Mouse (Mus musculus) lung, postnatal 0 days (tissue): ENCODE data around the gene B230217C12Rik. TPM values are rescaled to one million over a fixed set of nuclear protein-coding genes. Genes with fewer than 3 reads are reported as not detected.
A peak's percentile ranks its signal among the peaks of the same experiment; 100 is the strongest.

Experiments
- ATAC-seq: fragments of 200-750 bp; cut with Nextera tagmentation; 2 replicates; pipeline ENCODE4 v1.8.0; 2017; ENCODE audit warnings: moderate library complexity
- DNase-seq: peaks from one replicate; pipeline ENCODE4 v3.0.0-alpha.2; 2016; ENCODE audit warnings: low spot score
- H3K27ac ChIP-seq: fragments of 300-500 bp; sonication (generic); 2 replicates; pipeline ENCODE4 v1.5.1; 2014; ENCODE audit warnings: antibody characterized with exemption, mild to moderate bottlenecking, low read length, mixed read lengths
- H3K27me3 ChIP-seq: fragments of 300-500 bp; sonication (generic); replicated peaks from 2 replicates; pipeline ENCODE4 v1.6.1; 2014; ENCODE audit warnings: low read length, mixed read lengths; ENCODE audit not compliant: insufficient read depth
- H3K36me3 ChIP-seq: fragments of 300-500 bp; sonication (generic); 2 replicates; pipeline ENCODE4 v1.6.1; 2014; ENCODE audit warnings: low read length, mixed read lengths; ENCODE audit not compliant: insufficient read depth
- H3K4me1 ChIP-seq: fragments of 300-500 bp; sonication (generic); 2 replicates; pipeline ENCODE4 v1.6.1; 2014; ENCODE audit warnings: antibody characterized with exemption, low read depth, low read length, mixed read lengths; ENCODE audit not compliant: insufficient read depth
- H3K4me2 ChIP-seq: fragments of 300-500 bp; sonication (generic); replicated peaks from 2 replicates; pipeline ENCODE4 v1.6.1; 2014; ENCODE audit warnings: low read depth, mild to moderate bottlenecking, low read length, moderate library complexity, mixed read lengths
- H3K4me3 ChIP-seq: fragments of 300-500 bp; sonication (generic); 2 replicates; pipeline ENCODE4 v1.5.1; 2014; ENCODE audit warnings: low read depth, low read length
- H3K9ac ChIP-seq: fragments of 300-500 bp; sonication (generic); replicated peaks from 2 replicates; pipeline ENCODE4 v1.6.1; 2014; ENCODE audit warnings: low read depth, mild to moderate bottlenecking
- H3K9me3 ChIP-seq: fragments of 300-500 bp; sonication (generic); 2 replicates; pipeline ENCODE4 v1.6.1; 2016; ENCODE audit warnings: low read length, mixed read lengths
- CTCF ChIP-seq: IDR thresholded peaks from 2 replicates; pipeline ENCODE4 v1.5.1; 2016; ENCODE audit warnings: antibody characterized with exemption, mild to moderate bottlenecking
- EP300 ChIP-seq: IDR thresholded peaks from 2 replicates; pipeline ENCODE4 v1.6.1; 2016; ENCODE audit warnings: antibody characterized with exemption, mild to moderate bottlenecking, control low read depth
- WGBS: fragments of 180-500 bp; shearing (Covaris S2); extraction: QIAGEN DNeasy Blood & Tissue Kit; methylation state at CpG from one replicate; pipeline ENCODE4 v1.1.7; 2014; 5-methylcytosine and 5-hydroxymethylcytosine counted together
- polyA plus RNA-seq: library from polyadenylated mRNA; unstranded; fragments of >200 nt; fragmentation: Nextera tagmentation; extraction: Ambion mirVana; gene quantifications from 2 replicates; pipeline ENCODE4 v1.2.1, GENCODE M21; 2015

B230217C12Rik gene
- polyA plus RNA-seq, 1 experiment from 2014 or later = 1.3 TPM

GRCm38 (mm10) chr11:97808093-97808492 is 32.5 kb upstream of the B230217C12Rik start:
- no peaks in the 10 kb centered on the region for H3K27me3 ChIP-seq
- DNase-seq (peak; percentile 82), ATAC-seq (peak; percentile 29; the same call in 1 of the 2 replicates)
- peaks cover 66% of the 10 kb centered on the region for H3K4me1 ChIP-seq
- WGBS = 12% methylated on average over 2 of the region's 2 CpGs
- H3K27ac ChIP-seq = peak overlapping the region; percentile 71
- TF ChIP-seq CTCF = no peak
- peak; percentile 69 for TF ChIP-seq EP300
- H3K4me2 ChIP-seq = no peak overlapping the region; the same call in 1 of the 2 replicates
- no peak overlapping the region for H3K9ac ChIP-seq
- H3K36me3 ChIP-seq = peaks cover 11% of the 10 kb centered on the region; the same call in 1 of the 2 replicates
- no peak overlapping the region for H3K4me3 ChIP-seq
- H3K9me3 ChIP-seq = no peaks in the 10 kb centered on the region

GRCm38 (mm10) chr11:97808621-97809234 is 31.9 kb upstream of the B230217C12Rik start:
- 29% methylated on average over 5 of the region's 5 CpGs for WGBS
- Histone ChIP-seq H3K36me3 (peaks cover 11% of the 10 kb centered on the region; the same call in 1 of the 2 replicates), H3K4me1 (peaks cover 63% of the 10 kb centered on the region), H3K4me2 (peak overlapping the region; percentile 3; the same call in 1 of the 2 replicates), H3K27ac (peak overlapping the region; percentile 71), H3K4me3 (no peak overlapping the region), H3K27me3 (no peaks in the 10 kb centered on the region), H3K9ac (no peak overlapping the region), H3K9me3 (no peaks in the 10 kb centered on the region)
- ATAC-seq = no peak
- TF ChIP-seq EP300 (no peak), CTCF (no peak)
- no peak for DNase-seq

- H3K4me2 ChIP-seq = 0 out of 2 replicates have a peak overlapping the region, but pooled peaks have one; percentile 3
- WGBS = 36% methylated on average over 7 of the region's 7 CpGs
- peaks cover 11% of the 10 kb centered on the region; the same call in 1 of the 2 replicates for H3K36me3 ChIP-seq
Observed at GRCm38 (mm10) chr11:97809235-97810121, 31.1 kb upstream of the B230217C12Rik start.

GRCm38 (mm10) chr11:97810356-97810755 is 30.2 kb upstream of the B230217C12Rik start:
- H3K4me3 ChIP-seq = no peak overlapping the region
- H3K9me3 ChIP-seq = no peaks in the 10 kb centered on the region
- TF ChIP-seq CTCF (no peak), EP300 (no peak)
- H3K36me3 ChIP-seq = peaks cover 11% of the 10 kb centered on the region; the same call in 1 of the 2 replicates
- 0 out of 2 replicates have a peak overlapping the region, but pooled peaks have one; percentile 71 for H3K27ac ChIP-seq
- peak; percentile 89 for DNase-seq
- H3K9ac ChIP-seq = no peak overlapping the region
- peak; percentile 86 for ATAC-seq
- no peak overlapping the region for H3K4me2 ChIP-seq
- H3K4me1 ChIP-seq = peaks cover 48% of the 10 kb centered on the region
- 45% methylated on average over 7 of the region's 7 CpGs for WGBS
- no peaks in the 10 kb centered on the region for H3K27me3 ChIP-seq

More at GRCm38 (mm10) chr11:97809235-97810121, 31.1 kb upstream of the B230217C12Rik start:
- H3K9ac ChIP-seq = no peak overlapping the region
- peak overlapping the region; percentile 71 for H3K27ac ChIP-seq
- H3K27me3 ChIP-seq = no peaks in the 10 kb centered on the region
- ATAC-seq (no peak), DNase-seq (no peak)
- no peaks in the 10 kb centered on the region for H3K9me3 ChIP-seq
- TF ChIP-seq CTCF = no peak
- TF ChIP-seq EP300 = no peak
- no peak overlapping the region for H3K4me3 ChIP-seq
- H3K4me1 ChIP-seq = peaks cover 56% of the 10 kb centered on the region

- WGBS = 41% methylated on average over 3 of the region's 3 CpGs
- Histone ChIP-seq H3K27me3 (no peaks in the 10 kb centered on the region), H3K4me2 (no peak overlapping the region), H3K9ac (no peak overlapping the region), H3K9me3 (no peaks in the 10 kb centered on the region), H3K36me3 (peaks cover 11% of the 10 kb centered on the region; the same call in 1 of the 2 replicates), H3K4me1 (peaks cover 42% of the 10 kb centered on the region), H3K4me3 (no peak overlapping the region), H3K27ac (no peak overlapping the region)
- TF ChIP-seq CTCF (no peak), EP300 (no peak)
- DNase-seq = no peak
- ATAC-seq = no peak
Observed at GRCm38 (mm10) chr11:97810970-97811369, 29.6 kb upstream of the B230217C12Rik start.
